Mouse (Mus musculus) liver, embryonic 11.5 days (tissue): Measurements from ENCODE around the gene Smyd4. TPM values are rescaled to one million over a fixed set of nuclear protein-coding genes. Genes with fewer than 3 reads are reported as not detected.
"Not testable (repeated sequence)": the region's sequence is repeated elsewhere in the genome, so short reads cannot be mapped to it uniquely, and the experiment has no call there.

Experiments
- ATAC-seq: fragments of 200-750 bp; cut with Nextera tagmentation; replicated peaks from 2 replicates; pipeline ENCODE4 v1.8.0; 2017; ENCODE audit warnings: moderate number of reproducible peaks, mild to moderate bottlenecking, moderate TSS enrichment, moderate library complexity; ENCODE audit not compliant: low FRiP score
- DNase-seq: peaks from one replicate; pipeline ENCODE4 v3.0.0-alpha.2; 2017; ENCODE audit warnings: low spot score
- H3K27ac ChIP-seq: fragments of 300-500 bp; sonication (generic); 2 replicates; pipeline ENCODE4 v1.5.1; 2014; ENCODE audit warnings: mild to moderate bottlenecking, low read depth, low read length, control low read depth
- H3K27me3 ChIP-seq: fragments of 300-500 bp; sonication (generic); replicated peaks from 2 replicates; pipeline ENCODE4 v1.6.1; 2014; ENCODE audit warnings: low read length, mixed read lengths; ENCODE audit not compliant: control insufficient read depth, insufficient read depth
- H3K36me3 ChIP-seq: fragments of 300-500 bp; sonication (generic); 2 replicates; pipeline ENCODE4 v1.6.1; 2014; ENCODE audit warnings: mild to moderate bottlenecking, low read length, moderate library complexity, mixed read lengths; ENCODE audit not compliant: control insufficient read depth, insufficient read depth
- H3K4me1 ChIP-seq: fragments of 300-500 bp; sonication (generic); replicated peaks from 2 replicates; pipeline ENCODE4 v1.6.1; 2014; ENCODE audit warnings: low read length, mixed read lengths; ENCODE audit not compliant: control insufficient read depth, insufficient read depth
- H3K4me2 ChIP-seq: fragments of 300-500 bp; sonication (generic); 2 replicates; pipeline ENCODE4 v1.6.1; 2014; ENCODE audit warnings: mild to moderate bottlenecking, control low read depth, moderate library complexity
- H3K4me3 ChIP-seq: fragments of 300-500 bp; sonication (generic); 2 replicates; pipeline ENCODE4 v1.5.1; 2014; ENCODE audit warnings: low read depth, low read length, control low read depth
- H3K9ac ChIP-seq: fragments of 300-500 bp; sonication (generic); 2 replicates; pipeline ENCODE4 v1.6.1; 2014; ENCODE audit warnings: low read depth, low read length, control low read depth
- H3K9me3 ChIP-seq: fragments of 300-500 bp; sonication (generic); 2 replicates; pipeline ENCODE4 v1.6.1; 2016; ENCODE audit warnings: low read length, inconsistent platforms, mixed read lengths; ENCODE audit not compliant: control insufficient read depth
- WGBS: fragments of 180-500 bp; shearing (Covaris S2); extraction: QIAGEN DNeasy Blood & Tissue Kit; methylation state at CpG from one replicate; pipeline ENCODE4 v1.1.7; 2014; 5-methylcytosine and 5-hydroxymethylcytosine counted together
- polyA plus RNA-seq: library from polyadenylated mRNA; unstranded; fragments of >200 nt; fragmentation: Nextera tagmentation; extraction: Ambion mirVana; gene quantifications from 2 replicates; pipeline ENCODE4 v1.2.1, GENCODE M21; 2014

Smyd4 gene
- polyA plus RNA-seq, 1 experiment from 2014 or later = 10.9 TPM

DNA sequence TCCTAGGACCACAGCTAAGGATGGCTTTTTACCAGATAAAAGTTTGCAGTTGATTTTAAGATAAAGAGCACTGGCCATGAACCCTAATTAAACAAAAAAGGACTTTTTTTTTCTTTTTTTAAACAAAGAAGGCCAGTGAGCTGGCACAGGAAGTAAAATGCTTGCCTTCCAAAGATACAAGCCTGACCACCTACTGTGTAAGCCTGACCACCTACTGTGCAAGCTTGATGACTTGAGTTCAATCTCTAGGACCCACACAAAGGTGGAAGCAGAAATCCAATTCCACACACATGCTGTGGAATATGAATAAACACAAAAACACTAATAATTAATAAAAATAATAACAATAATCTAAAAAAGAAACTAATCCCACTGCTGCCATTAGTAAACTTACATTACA is 3.0 kb downstream of the Smyd4 start:
- no peak for ATAC-seq
- Histone ChIP-seq H3K27ac (no peak overlapping the region), H3K4me2 (no peak overlapping the region), H3K27me3 (no peaks in the 10 kb centered on the region), H3K4me1 (peaks cover 16% of the 10 kb centered on the region), H3K9me3 (no peaks in the 10 kb centered on the region), H3K36me3 (peaks cover under 1% of the 10 kb centered on the region; the same call in 1 of the 2 replicates), H3K9ac (no peak overlapping the region), H3K4me3 (no peak overlapping the region)
- no peak for DNase-seq

DNA sequence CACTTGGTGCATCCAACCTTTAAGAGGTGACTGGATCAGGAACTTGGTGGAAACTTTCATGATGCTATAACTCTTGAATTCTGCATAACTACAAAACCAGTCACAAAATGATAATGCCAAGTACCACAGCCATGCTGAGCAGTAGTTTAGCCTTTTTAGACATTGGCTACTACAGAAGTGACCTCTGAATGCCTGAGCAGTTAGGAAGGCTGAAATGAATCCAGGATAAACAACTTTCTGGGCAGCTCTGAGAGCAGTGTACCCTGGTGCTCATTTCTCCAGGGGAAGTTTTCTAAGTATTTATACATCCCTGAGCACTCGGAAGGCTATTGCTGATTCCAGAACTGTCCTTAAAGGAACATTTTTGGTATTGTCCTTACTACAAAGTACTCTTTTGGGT is 7.2 kb downstream of the Smyd4 start:
- H3K4me2 ChIP-seq = no peak overlapping the region
- no peak overlapping the region for H3K9ac ChIP-seq
- peaks cover 5% of the 10 kb centered on the region for H3K4me1 ChIP-seq
- WGBS = 97% methylated on average over 1 of the region's 1 CpGs
- H3K9me3 ChIP-seq = no peaks in the 10 kb centered on the region
- no peaks in the 10 kb centered on the region for H3K27me3 ChIP-seq
- H3K36me3 ChIP-seq = peaks cover 4% of the 10 kb centered on the region; the same call in 1 of the 2 replicates
- no peak overlapping the region for H3K27ac ChIP-seq
- ATAC-seq (no peak), DNase-seq (no peak)
- H3K4me3 ChIP-seq = no peak overlapping the region

DNA sequence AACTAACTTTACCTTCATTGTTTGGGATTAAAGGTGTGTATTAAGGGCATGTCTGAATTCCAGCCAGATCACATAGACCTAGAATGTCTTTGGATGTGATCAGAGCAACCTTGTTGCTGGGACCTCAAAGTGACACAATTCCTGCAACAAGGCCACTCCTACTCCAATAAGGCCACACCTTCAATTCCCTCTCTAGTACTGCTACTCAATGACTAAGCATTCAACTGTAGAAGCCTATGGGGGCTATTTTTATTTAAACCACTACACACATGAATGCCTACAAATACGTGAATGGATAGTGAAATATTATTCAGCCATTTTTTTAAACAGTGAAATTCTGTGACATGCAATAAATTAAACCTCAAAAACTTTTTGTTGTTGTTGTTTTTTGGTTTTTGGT is 28.9 kb downstream of the Smyd4 start:
- H3K4me3 ChIP-seq = no peak overlapping the region
- H3K27ac ChIP-seq = no peak overlapping the region
- H3K9ac ChIP-seq = no peak overlapping the region
- ATAC-seq (no peak), DNase-seq (no peak)
- no peaks in the 10 kb centered on the region for H3K9me3 ChIP-seq
- no peaks in the 10 kb centered on the region for H3K36me3 ChIP-seq
- no peaks in the 10 kb centered on the region for H3K27me3 ChIP-seq
- H3K4me1 ChIP-seq = no peaks in the 10 kb centered on the region
- no peak overlapping the region for H3K4me2 ChIP-seq
- WGBS = 41% methylated on average over 1 of the region's 1 CpGs

DNA sequence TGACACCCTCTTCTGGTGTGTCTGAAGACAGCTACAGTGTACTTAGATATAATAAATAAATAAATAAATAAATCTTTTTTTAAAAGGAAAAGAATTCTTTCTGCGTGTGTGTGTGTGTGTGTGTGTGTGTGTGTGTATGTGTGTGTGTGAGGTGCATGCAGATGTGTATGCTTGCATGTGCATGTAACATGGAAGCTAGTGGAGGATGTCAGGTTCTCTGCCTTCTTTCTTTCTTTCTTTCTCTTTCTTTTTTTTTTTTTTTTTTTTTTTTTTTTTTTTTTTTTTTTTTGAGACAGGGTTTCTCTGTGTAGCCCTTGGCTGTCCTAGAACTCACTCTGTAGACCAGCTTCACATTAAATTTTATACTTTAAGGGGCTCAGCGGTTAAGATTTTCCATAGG is 30.6 kb downstream of the Smyd4 start:
- not testable (repeated sequence) for DNase-seq, H3K27ac ChIP-seq, H3K9ac ChIP-seq, H3K36me3 ChIP-seq, H3K4me1 ChIP-seq, H3K27me3 ChIP-seq, H3K4me3 ChIP-seq, ATAC-seq, H3K4me2 ChIP-seq, H3K9me3 ChIP-seq
- WGBS = 96% methylated on average over 2 of the region's 2 CpGs

DNA sequence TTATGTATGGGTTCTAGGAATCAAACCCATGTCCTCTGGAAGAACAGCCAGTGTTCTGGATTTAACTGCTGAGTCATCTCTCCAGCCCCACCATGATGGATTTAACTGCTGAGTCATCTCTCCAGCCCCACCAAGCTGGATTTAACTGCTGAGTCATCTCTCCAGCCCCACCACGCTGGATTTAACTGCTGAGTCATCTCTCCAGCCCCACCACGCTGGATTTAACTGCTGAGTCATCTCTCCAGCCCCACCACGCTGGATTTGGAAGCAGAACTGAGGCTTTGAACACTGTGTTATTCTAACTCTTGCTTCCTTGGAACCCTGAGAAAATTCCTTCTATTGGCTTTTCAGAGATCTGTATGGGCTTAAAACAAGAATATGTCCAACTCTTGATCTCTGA is 35.3 kb downstream of the Smyd4 start:
- not testable (repeated sequence) for ATAC-seq, H3K36me3 ChIP-seq, H3K4me3 ChIP-seq, H3K9ac ChIP-seq, H3K4me2 ChIP-seq, H3K9me3 ChIP-seq, H3K27ac ChIP-seq, H3K4me1 ChIP-seq, H3K27me3 ChIP-seq, DNase-seq
- 28% methylated on average over 3 of the region's 3 CpGs for WGBS

DNA sequence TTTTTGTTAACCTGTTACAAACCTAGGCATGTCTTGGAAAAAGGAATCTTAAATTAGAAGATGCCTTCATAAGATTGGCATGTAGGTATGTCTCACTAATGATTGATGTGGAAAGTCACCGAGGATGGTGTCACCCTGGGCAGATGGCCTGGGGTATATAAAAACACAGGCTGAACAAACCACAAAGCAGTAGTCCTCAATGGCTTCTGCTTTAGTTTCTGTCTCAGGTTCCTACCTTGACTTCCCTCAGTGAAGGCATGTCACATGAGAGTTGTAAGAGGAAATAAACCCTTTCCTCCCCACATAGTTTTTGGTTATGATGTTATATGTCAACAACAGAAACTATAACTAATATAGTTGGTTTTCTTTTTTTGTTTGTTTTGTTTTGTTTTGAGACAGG is 47.4 kb downstream of the Smyd4 start:
- no peak overlapping the region for H3K9ac ChIP-seq
- no peaks in the 10 kb centered on the region for H3K9me3 ChIP-seq
- H3K4me3 ChIP-seq = no peak overlapping the region
- H3K27ac ChIP-seq = no peak overlapping the region
- H3K36me3 ChIP-seq = no peaks in the 10 kb centered on the region
- no peak overlapping the region for H3K4me2 ChIP-seq
- H3K4me1 ChIP-seq = no peaks in the 10 kb centered on the region
- WGBS = 53% methylated on average over 1 of the region's 1 CpGs
- no peaks in the 10 kb centered on the region for H3K27me3 ChIP-seq
- ATAC-seq = no peak
- DNase-seq = no peak

DNA sequence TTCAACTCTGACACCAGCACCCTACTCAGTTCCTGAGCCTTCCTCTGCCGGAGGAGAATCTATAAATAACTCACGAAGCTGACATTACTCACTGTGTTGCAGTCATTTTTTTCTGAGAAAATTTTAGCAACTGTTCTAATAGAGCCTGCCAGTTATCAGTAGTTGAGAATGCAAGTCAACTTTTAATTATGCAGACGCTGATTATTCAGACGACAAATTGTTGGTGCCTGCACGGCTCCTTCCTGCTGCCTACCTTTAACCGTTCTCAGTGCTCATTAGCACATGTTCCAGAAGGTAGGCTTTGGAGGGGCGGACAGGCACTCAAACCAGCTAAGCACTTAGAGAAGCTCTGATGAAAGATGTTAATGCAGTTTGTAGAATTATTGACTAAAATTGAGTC is 49.2 kb downstream of the Smyd4 start:
- no peak for ATAC-seq
- 73% methylated on average over 7 of the region's 7 CpGs for WGBS
- no peaks in the 10 kb centered on the region for H3K36me3 ChIP-seq

DNA sequence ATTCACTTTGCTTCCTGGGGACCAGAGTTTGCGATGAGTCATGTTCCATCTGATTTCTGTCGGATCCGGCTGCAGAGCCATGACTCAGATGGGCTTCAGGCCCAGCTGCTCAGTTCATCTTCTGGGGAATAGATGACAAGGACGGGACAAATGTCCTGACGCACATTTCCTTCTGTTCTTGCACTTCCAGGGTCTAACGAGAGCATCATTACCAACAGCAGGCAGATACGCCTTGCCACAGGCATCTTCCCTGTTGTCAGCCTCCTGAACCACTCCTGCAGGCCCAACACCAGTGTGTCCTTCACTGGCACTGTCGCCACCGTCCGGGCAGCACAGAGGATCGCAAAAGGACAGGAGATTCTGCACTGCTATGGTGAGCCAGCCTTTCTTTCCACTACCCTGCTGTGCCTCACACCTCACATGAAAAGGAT is 51.2 kb downstream of the Smyd4 start:
- Histone ChIP-seq H3K27ac (no peak overlapping the region), H3K4me2 (no peak overlapping the region), H3K36me3 (no peaks in the 10 kb centered on the region), H3K27me3 (no peaks in the 10 kb centered on the region), H3K4me3 (no peak overlapping the region), H3K9me3 (no peaks in the 10 kb centered on the region), H3K4me1 (no peaks in the 10 kb centered on the region), H3K9ac (no peak overlapping the region)
- DNase-seq (no peak), ATAC-seq (no peak)
- WGBS = 79% methylated on average over 11 of the region's 11 CpGs

More for the DNA sequence above, 49.2 kb downstream of the Smyd4 start:
- DNase-seq = no peak
- H3K27me3 ChIP-seq = no peaks in the 10 kb centered on the region
- H3K4me1 ChIP-seq = no peaks in the 10 kb centered on the region
- no peak overlapping the region for H3K4me3 ChIP-seq
- H3K9me3 ChIP-seq = no peaks in the 10 kb centered on the region
- H3K9ac ChIP-seq = no peak overlapping the region
- no peak overlapping the region for H3K4me2 ChIP-seq
- H3K27ac ChIP-seq = no peak overlapping the region

DNA sequence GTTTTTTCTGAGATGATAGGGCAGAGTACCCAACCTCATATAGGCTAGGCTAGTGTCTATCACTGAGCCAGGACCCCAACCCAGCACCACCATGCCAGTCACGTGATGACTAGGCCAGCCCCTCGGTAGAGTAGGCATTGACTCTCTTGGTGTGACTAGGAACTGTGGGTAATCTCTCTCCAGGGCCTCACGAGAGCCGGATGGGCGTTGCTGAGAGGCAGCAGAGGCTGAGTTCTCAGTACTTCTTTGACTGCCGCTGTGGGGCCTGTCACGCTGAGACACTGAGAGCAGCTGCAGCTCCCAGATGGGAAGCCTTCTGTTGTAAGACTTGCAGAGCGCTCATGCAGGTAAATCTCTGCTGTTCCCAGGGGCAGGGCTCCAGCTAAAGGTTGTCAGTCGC is 51.9 kb downstream of the Smyd4 start:
- H3K9me3 ChIP-seq = no peaks in the 10 kb centered on the region

More for the DNA sequence above, 51.9 kb downstream of the Smyd4 start:
- 71% methylated on average over 9 of the region's 9 CpGs for WGBS
- no peaks in the 10 kb centered on the region for H3K4me1 ChIP-seq
- H3K4me2 ChIP-seq = no peak overlapping the region
- no peaks in the 10 kb centered on the region for H3K27me3 ChIP-seq
- ATAC-seq (no peak), DNase-seq (no peak)
- H3K9ac ChIP-seq = no peak overlapping the region
- no peak overlapping the region for H3K4me3 ChIP-seq
- H3K36me3 ChIP-seq = no peaks in the 10 kb centered on the region
- no peak overlapping the region for H3K27ac ChIP-seq
